Mouse (Mus musculus) layer of hippocampus, adult 8-10 months (tissue): ENCODE measurements around the gene Gipc2. TPM values are rescaled to one million over a fixed set of nuclear protein-coding genes. Genes with fewer than 3 reads are reported as not detected.
A peak's percentile ranks its signal among the peaks of the same experiment; 100 is the strongest.

ENCODE experiments used
- DNase-seq, 2 experiments: peaks; one replicate each; pipeline ENCODE4 v3.0.0; 2022; ENCODE audit warnings: low spot score in 2 of 2
- total RNA-seq, 4 experiments: library from RNA; stranded (reverse); gene quantifications; 2 replicates each; pipeline ENCODE4 v1.2.4; 2022

Gipc2 gene
- total RNA-seq, 4 experiments from 2014 or later: 0.68 to 1.9 (median 1.5) TPM

- DNase-seq: no peak
Observed at GRCm38 (mm10) chr3:152119987-152120386, 46.0 kb downstream of the Gipc2 start.

GRCm38 (mm10) chr3:152117941-152118340 lies 48.1 kb downstream of the Gipc2 start:
- no peak for DNase-seq

GRCm38 (mm10) chr3:152116140-152116539 lies 49.9 kb downstream of the Gipc2 start:
- no peak for DNase-seq

- no peak for DNase-seq
Observed at GRCm38 (mm10) chr3:152114786-152115185, 51.2 kb downstream of the Gipc2 start.

- DNase-seq: no peak
Observed at GRCm38 (mm10) chr3:152114222-152114621, 51.8 kb downstream of the Gipc2 start.

GRCm38 (mm10) chr3:152113496-152113895 lies 52.5 kb downstream of the Gipc2 start:
- DNase-seq: no peak

- no peak for DNase-seq
Observed at GRCm38 (mm10) chr3:152112664-152113063, 53.4 kb downstream of the Gipc2 start.

- no peak for DNase-seq
Observed at GRCm38 (mm10) chr3:152111482-152111881, 54.5 kb downstream of the Gipc2 start.

- DNase-seq: peak; percentile 72 to 85
Observed at GRCm38 (mm10) chr3:152111081-152111480, 54.9 kb downstream of the Gipc2 start.

- DNase-seq: no peak
Observed at GRCm38 (mm10) chr3:152109260-152109587, 56.8 kb downstream of the Gipc2 start.

GRCm38 (mm10) chr3:152108560-152109259 lies 57.3 kb downstream of the Gipc2 start:
- DNase-seq: no peak

- DNase-seq: no peak
Observed at GRCm38 (mm10) chr3:152108003-152108395, 58.0 kb downstream of the Gipc2 start.

GRCm38 (mm10) chr3:152107149-152108002 lies 58.7 kb downstream of the Gipc2 start:
- DNase-seq: no peak

- peak; percentile 69 to 73 for DNase-seq
Observed at GRCm38 (mm10) chr3:152106225-152107148, 59.5 kb downstream of the Gipc2 start.

- DNase-seq: peak; percentile 56 to 59
Observed at GRCm38 (mm10) chr3:152105341-152105740, 60.7 kb downstream of the Gipc2 start.

GRCm38 (mm10) chr3:152103381-152103780 lies 62.6 kb downstream of the Gipc2 start:
- DNase-seq: no peak

GRCm38 (mm10) chr3:152101459-152101858 lies 64.6 kb downstream of the Gipc2 start:
- no peak for DNase-seq

- no peak for DNase-seq
Observed at GRCm38 (mm10) chr3:152100119-152100818, 65.8 kb downstream of the Gipc2 start.

GRCm38 (mm10) chr3:152095030-152095429 lies 71.0 kb downstream of the Gipc2 start:
- no peak for DNase-seq

GRCm38 (mm10) chr3:152092385-152093057 lies 73.5 kb downstream of the Gipc2 start:
- no peak for DNase-seq
